Mouse (Mus musculus) ovary, adult 18-20 months (tissue): ENCODE measurements around the gene Pyroxd2.
"Not testable (repeated sequence)": the region's sequence is repeated elsewhere in the genome, so short reads cannot be mapped to it uniquely, and the experiment has no call there.

Experiments used
- DNase-seq: peaks from one replicate; pipeline ENCODE4 v3.0.0; 2022; ENCODE audit warnings: low spot score, mixed read lengths

The Pyroxd2 gene

DNA sequence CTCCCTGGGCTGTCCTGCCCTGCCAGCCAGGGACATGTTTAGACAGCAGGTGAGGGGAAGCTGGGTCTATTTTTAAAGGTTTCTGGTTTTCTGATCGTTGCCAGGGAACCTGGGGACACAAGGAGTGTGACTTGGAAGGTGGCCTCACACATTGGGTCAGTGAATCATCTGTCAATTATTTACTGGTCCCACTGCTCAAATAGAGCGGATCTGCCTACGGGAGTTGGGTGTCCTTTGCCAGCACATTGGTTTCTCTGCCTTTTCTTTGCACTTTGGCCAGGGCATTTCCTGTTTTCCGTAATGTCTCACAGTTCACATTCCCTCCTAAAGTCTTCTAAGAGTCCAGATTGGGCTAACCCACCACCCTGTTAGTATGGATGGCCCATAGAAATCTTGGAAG lies 62.8 kb downstream of the Pyroxd2 start:
- no peak for DNase-seq

DNA sequence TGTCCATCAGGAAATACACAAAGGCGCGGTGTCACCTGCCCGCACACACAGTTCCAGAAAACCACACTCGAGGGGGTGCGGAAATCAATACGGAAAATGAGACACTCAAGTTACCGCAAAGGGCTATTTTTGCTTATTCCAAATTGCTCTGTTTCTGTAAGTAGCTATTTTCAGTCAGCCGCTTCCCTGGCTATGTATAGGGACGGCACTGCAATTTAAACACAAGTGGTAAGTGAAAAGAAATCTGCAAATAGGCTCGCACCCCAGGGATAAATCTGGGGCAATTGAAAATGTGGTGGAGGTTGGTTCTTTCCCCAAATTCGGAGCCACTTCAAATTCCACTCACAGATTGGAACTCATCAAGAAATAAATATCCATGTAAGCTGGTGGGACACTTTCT lies 63.3 kb downstream of the Pyroxd2 start:
- DNase-seq, result no peak

- not testable (repeated sequence) for DNase-seq
Observed at GRCm38 (mm10) chr19:42682776-42683175, 69.8 kb downstream of the Pyroxd2 start.

- no peak for DNase-seq
Observed at GRCm38 (mm10) chr19:42678191-42678590, 74.4 kb downstream of the Pyroxd2 start.

DNA sequence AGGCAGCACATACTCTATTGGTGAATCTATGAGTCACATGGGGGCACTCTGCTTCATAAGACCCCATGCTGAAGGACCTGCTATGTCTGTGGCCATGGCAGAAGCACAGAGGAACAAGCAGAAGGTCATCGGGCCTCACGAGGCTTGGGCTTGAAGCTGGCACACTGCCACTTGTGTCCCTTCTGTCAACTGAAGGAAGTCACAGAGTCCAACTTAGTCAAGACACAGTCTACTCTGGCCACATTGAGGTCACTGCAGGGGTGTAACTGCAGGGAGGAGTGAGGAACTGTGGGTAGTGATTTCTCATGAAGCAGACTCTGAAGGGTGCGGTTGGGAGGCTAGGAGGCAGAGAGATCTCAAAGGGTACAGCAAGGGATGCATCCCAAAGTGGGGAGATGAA lies 75.1 kb downstream of the Pyroxd2 start:
- DNase-seq, result no peak

GRCm38 (mm10) chr19:42676931-42677330 lies 75.6 kb downstream of the Pyroxd2 start:
- DNase-seq, result no peak
